Mouse (Mus musculus): Measurements from ENCODE around the gene Gm14819. TPM values are rescaled to one million over a fixed set of nuclear protein-coding genes. Genes with fewer than 3 reads are reported as not detected.
"Not testable (repeated sequence)": the region's sequence is repeated elsewhere in the genome, so short reads cannot be mapped to it uniquely, and the experiment has no call there.

Gene Gm14819
- not detected in 2 replicates for polyA plus RNA-seq (2012; rRNA removed)

DNA sequence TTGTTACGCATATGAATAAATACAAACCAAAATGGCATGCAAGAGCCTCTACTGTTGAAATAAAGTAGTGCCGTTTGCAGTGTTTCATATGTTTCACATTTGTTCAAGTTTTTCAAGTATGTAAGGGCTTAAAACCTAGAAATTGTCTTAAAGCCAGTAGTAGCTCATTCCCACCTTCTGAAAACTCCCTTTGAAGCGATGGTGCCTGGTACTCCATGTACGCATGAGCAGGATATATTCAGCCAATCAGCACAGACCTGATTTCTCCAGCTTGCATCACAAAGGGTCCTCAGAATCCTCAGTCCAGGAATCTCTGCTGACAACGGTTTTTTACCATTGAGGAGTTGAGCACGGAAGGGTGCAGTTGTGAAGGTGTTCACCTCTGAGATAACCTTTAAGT is at the start of gene Gm14819:
Gene Gm14819 (plus strand): TSS at position 301 of the 400 bp plus-strand sequence.
- H3K4me3 ChIP-seq (replicated peaks; ENCODE audit: extremely low read depth, low read depth, low read length); H3K4me1 ChIP-seq (ENCODE audit: control insufficient read depth, insufficient read depth, low read length); DNase-seq: not testable (repeated sequence)
- no CpG with 5 or more reads among the region's 6 CpGs for WGBS

Data from lung, adult 2 months (tissue).